Mouse (Mus musculus) cortical plate, adult 2 months (tissue): Measurements from ENCODE around the gene Rgn.

Experiments used
- CTCF ChIP-seq: fragments of 200-500 bp; IDR thresholded peaks from 2 replicates; pipeline ENCODE4 v1.5.1; 2011; ENCODE audit warnings: mild to moderate bottlenecking, control low read depth, low read length; ENCODE audit not compliant: insufficient read depth; ENCODE audit errors: extremely low read depth
- POLR2A ChIP-seq: fragments of 200-500 bp; IDR thresholded peaks from 2 replicates; pipeline ENCODE4 v1.6.1; 2011; ENCODE audit warnings: mild to moderate bottlenecking, low read length, control low read depth; ENCODE audit not compliant: insufficient read depth; ENCODE audit errors: extremely low read depth

DNA sequence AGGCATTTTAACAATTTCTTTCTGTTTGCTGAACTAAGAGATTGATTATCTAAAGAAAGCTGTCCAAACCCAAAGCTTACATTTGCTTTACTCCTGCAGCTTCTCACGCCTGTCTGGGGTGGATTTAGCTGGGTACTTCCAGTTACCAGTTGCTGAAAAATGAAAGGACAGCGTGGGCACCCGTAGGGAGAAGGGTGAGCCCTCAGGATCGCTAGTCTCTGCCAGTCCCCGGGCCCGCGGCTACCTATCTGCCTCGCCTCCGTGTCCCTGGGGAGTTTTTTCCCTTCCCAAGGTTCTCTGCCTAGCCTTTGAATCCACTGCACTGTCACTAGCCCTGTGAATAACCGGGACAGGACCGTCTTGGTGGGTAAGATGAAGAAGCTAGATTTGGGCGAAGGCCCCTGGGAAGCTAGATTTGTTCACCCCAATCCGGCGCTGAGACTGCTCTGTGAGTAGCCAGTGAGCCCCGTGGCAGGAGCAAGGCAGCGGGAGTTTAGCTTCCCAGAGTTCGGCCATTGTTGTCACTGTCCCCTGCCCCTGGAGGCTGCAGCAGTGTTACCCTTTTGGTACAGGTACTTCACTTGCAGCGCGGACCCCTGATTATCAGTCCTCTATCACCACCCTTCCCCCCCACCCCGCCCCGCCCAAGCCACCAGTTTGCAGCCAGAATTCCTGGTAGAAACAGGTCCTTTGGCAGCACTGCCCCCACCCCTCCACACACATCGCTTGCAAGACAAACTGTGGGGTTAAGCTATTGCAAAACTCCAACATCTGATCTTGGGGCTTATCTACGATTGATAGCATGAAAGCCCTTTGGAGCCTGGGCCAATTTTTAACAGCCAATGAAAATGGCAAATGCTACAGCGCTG lies 1.3 kb upstream of the Rgn start:
- TF ChIP-seq POLR2A (no peak), CTCF (no peak)
